Mouse (Mus musculus): ENCODE measurements around the gene Nup88.

DNA sequence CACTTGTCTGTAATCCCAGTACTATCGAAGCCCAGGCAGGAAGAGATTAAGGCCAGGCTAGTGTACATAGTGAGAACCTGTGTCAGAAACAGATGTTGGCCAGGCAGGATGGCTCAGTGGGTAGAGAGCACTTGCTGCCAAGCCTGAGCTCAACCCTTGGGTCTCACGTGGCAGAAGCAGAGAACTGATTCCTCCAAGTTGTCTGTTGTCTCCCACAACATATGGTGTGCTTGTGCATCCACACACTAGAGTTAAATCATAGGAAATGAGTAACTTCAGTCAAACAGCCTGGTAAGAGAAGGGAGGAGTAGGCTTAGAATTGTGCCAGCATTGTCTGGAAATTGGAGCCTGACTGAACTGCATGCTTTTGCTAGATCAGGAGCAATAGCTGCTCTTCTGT is 5.4 kb upstream of the Nup88 start:
- TF ChIP-seq POLR2A (IDR thresholded peaks at IDR 0.05; ENCODE audit: low read depth, low read length) (no peak), CTCF (IDR thresholded peaks at IDR 0.05; ENCODE audit: extremely low read depth, insufficient read depth, insufficient read length, insufficient replicate concordance) (no peak)

Data from spleen, adult 2 months (tissue).